ENCODE assay signal across 27 mouse cellular contexts in genomic region chr4:56419122-56419913, GRCm38 (mm10).
DNase-seq lines count a peak whose midpoint lies in the region; ATAC-seq lines count a peak whose summit lies in the region.
"Had no signal": no experiment of that assay in that cellular context is flagged by ENCODE, and none has a peak within 500 bp of the region (broad histone marks: within the 10 kb centered on the region; RNA-seq: fewer than 3 reads in every experiment).

No protein-coding gene starts in this region.

- WGBS in hindbrain, embryonic 11.5 days = 89% methylated on average over 5 of the region's 5 CpGs

- no peaks in the 10 kb centered on the region for H3K4me1 ChIP-seq in hindbrain, embryonic 11.5 days (replicated peaks; ENCODE audit: control insufficient read depth, insufficient read depth, low read length)
- H3K4me1 ChIP-seq: embryonic facial prominence, embryonic 12.5 days; forebrain, embryonic 12.5 days; forebrain, embryonic 15.5 days; heart, embryonic 12.5 days; heart, embryonic 15.5 days; hindbrain, embryonic 12.5 days; hindbrain, embryonic 15.5 days had no signal

- no peaks in the 10 kb centered on the region for H3K27me3 ChIP-seq in hindbrain, embryonic 11.5 days (ENCODE audit: control insufficient read depth, insufficient read depth, low read length)
- H3K27me3 ChIP-seq: embryonic facial prominence, embryonic 12.5 days; forebrain, embryonic 12.5 days; heart, embryonic 12.5 days; heart, embryonic 15.5 days; hindbrain, embryonic 12.5 days; hindbrain, embryonic 15.5 days had no signal

- no peak overlapping the region for H3K9ac ChIP-seq in hindbrain, embryonic 11.5 days (ENCODE audit: low read depth, low read length)
- H3K9ac ChIP-seq: embryonic facial prominence, embryonic 12.5 days; forebrain, embryonic 12.5 days; forebrain, embryonic 15.5 days; heart, embryonic 12.5 days; heart, embryonic 15.5 days; hindbrain, embryonic 12.5 days; hindbrain, embryonic 15.5 days had no signal

- H3K9me3 ChIP-seq in hindbrain, embryonic 11.5 days (ENCODE audit: control insufficient read depth, low read length) = no peaks in the 10 kb centered on the region
- H3K9me3 ChIP-seq: embryonic facial prominence, embryonic 12.5 days; forebrain, embryonic 12.5 days; forebrain, embryonic 15.5 days; heart, embryonic 12.5 days; heart, embryonic 15.5 days; hindbrain, embryonic 12.5 days; hindbrain, embryonic 15.5 days had no signal

- peak; percentile 5 for DNase-seq in embryo, embryonic 11 days
- no peak for DNase-seq in embryo, embryonic 10.5 days (ENCODE audit: low spot score)
- peak; percentile 59 for DNase-seq in 3134 (ENCODE audit: extremely low read depth, insufficient read length, low spot score)
- peak; percentile 14 for DNase-seq in Muller cell, postnatal 12 days (ENCODE audit: inconsistent ontology term)
- peak; percentile 3 for DNase-seq in brain, adult 2 months (ENCODE audit: low read depth, low spot score)
- DNase-seq in hindbrain, embryonic 11.5 days (ENCODE audit: low spot score) = no peak
- DNase-seq in right cerebral cortex, adult 18-20 months = no peak
- DNase-seq in left cerebral cortex, adult 11 months (ENCODE audit: low spot score) = no peak
- DNase-seq: adrenal gland, adult 8-10 months; adrenal gland, postnatal 25 days; cerebellum, adult 18-20 months; cerebellum, adult 9-11 months; cerebellum, postnatal 25 days; gastrocnemius, postnatal 25 days; heart, adult 18-20 months; heart, postnatal 10 days; heart, postnatal 4 days had no signal

- H3K4me3 ChIP-seq in hindbrain, embryonic 11.5 days (ENCODE audit: low read depth, low read length) = no peak overlapping the region
- H3K4me3 ChIP-seq: embryonic facial prominence, embryonic 12.5 days; erythroblast, embryonic 14.5 days; forebrain, embryonic 12.5 days; forebrain, embryonic 15.5 days; heart, embryonic 12.5 days; heart, embryonic 15.5 days; hindbrain, embryonic 12.5 days; hindbrain, embryonic 15.5 days had no signal

- H3K4me2 ChIP-seq in hindbrain, embryonic 11.5 days (replicated peaks; ENCODE audit: low read depth, low read length) = no peak overlapping the region
- H3K4me2 ChIP-seq: embryonic facial prominence, embryonic 12.5 days; forebrain, embryonic 12.5 days; forebrain, embryonic 15.5 days; heart, embryonic 12.5 days; heart, embryonic 15.5 days; hindbrain, embryonic 12.5 days; hindbrain, embryonic 15.5 days had no signal

- no peak overlapping the region for H3K27ac ChIP-seq in hindbrain, embryonic 11.5 days (ENCODE audit: low read depth, low read length)
- H3K27ac ChIP-seq: embryonic facial prominence, embryonic 12.5 days; forebrain, embryonic 12.5 days; forebrain, embryonic 15.5 days; heart, embryonic 15.5 days; hindbrain, embryonic 12.5 days; hindbrain, embryonic 15.5 days had no signal

- H3K36me3 ChIP-seq in hindbrain, embryonic 11.5 days (ENCODE audit: control insufficient read depth, insufficient read depth, low read length) = no peaks in the 10 kb centered on the region
- H3K36me3 ChIP-seq: embryonic facial prominence, embryonic 12.5 days; forebrain, embryonic 12.5 days; forebrain, embryonic 15.5 days; heart, embryonic 12.5 days; heart, embryonic 15.5 days; hindbrain, embryonic 12.5 days; hindbrain, embryonic 15.5 days had no signal

- ATAC-seq in hindbrain, embryonic 11.5 days (ENCODE audit: low FRiP score) = no peak
- ATAC-seq: activated CD4-positive, CD25-positive, alpha-beta regulatory T cell, adult 4 months; forebrain, embryonic 15.5 days; intestine, postnatal 0 days had no signal

Comparison
In these comparisons a context has a peak if more than half of its experiments do, and no peak if none do; other contexts are left out.
1. DNase-seq: peak in embryo, embryonic 11 days (single experiment), 3134 (single experiment), Muller cell, postnatal 12 days (single experiment) and brain, adult 2 months (single experiment); none in embryo, embryonic 10.5 days (single experiment), hindbrain, embryonic 11.5 days (single experiment), right cerebral cortex, adult 18-20 months (single experiment) and left cerebral cortex, adult 11 months (single experiment).